Mouse (Mus musculus) cerebellum, adult 11 months (tissue): Measurements from ENCODE around the gene Dtx2.
"Not testable (repeated sequence)": the region's sequence is repeated elsewhere in the genome, so short reads cannot be mapped to it uniquely, and the experiment has no call there.

Source experiments
- DNase-seq: peaks from one replicate; pipeline ENCODE4 v3.0.0; 2022

The Dtx2 gene

GRCm38 (mm10) chr5:136027612-136028311 lies 33.2 kb downstream of the Dtx2 start:
- DNase-seq, result no peak

GRCm38 (mm10) chr5:136034868-136035267 lies 40.3 kb downstream of the Dtx2 start:
- DNase-seq, result no peak

- DNase-seq, result no peak
Observed at GRCm38 (mm10) chr5:136035285-136035684, 40.7 kb downstream of the Dtx2 start.

- no peak for DNase-seq
Observed at GRCm38 (mm10) chr5:136036667-136037066, 42.1 kb downstream of the Dtx2 start.

GRCm38 (mm10) chr5:136038258-136039214 lies 43.9 kb downstream of the Dtx2 start, which contains the start of gene Upk3b:
Upk3b (plus strand) TSS chr5:136038496.
- no peak for DNase-seq

GRCm38 (mm10) chr5:136040210-136040609 lies 45.6 kb downstream of the Dtx2 start:
- no peak for DNase-seq

- DNase-seq, result no peak
Observed at GRCm38 (mm10) chr5:136041260-136041659, 46.7 kb downstream of the Dtx2 start.

- no peak for DNase-seq
Observed at GRCm38 (mm10) chr5:136041666-136042065, 47.1 kb downstream of the Dtx2 start.

GRCm38 (mm10) chr5:136044865-136045264 lies 50.3 kb downstream of the Dtx2 start:
- no peak for DNase-seq

- DNase-seq, result no peak
Observed at GRCm38 (mm10) chr5:136045408-136045807, 50.8 kb downstream of the Dtx2 start.

- peak; percentile 70 for DNase-seq
Observed at GRCm38 (mm10) chr5:136045987-136046386, 51.4 kb downstream of the Dtx2 start.

- DNase-seq, result not testable (repeated sequence)
Observed at GRCm38 (mm10) chr5:136048541-136048940, 53.9 kb downstream of the Dtx2 start.

- DNase-seq, result no peak
Observed at GRCm38 (mm10) chr5:136049926-136050325, 55.3 kb downstream of the Dtx2 start.

- no peak for DNase-seq
Observed at GRCm38 (mm10) chr5:136051231-136052085, 56.9 kb downstream of the Dtx2 start.

- DNase-seq, result no peak
Observed at GRCm38 (mm10) chr5:136052861-136053655, 58.5 kb downstream of the Dtx2 start.

GRCm38 (mm10) chr5:136054301-136055077 lies 59.9 kb downstream of the Dtx2 start, which contains the start of gene Upk3bl:
Upk3bl (plus strand) TSS chr5:136054492.
- no peak for DNase-seq

GRCm38 (mm10) chr5:136056062-136056461 lies 61.5 kb downstream of the Dtx2 start:
- DNase-seq, result no peak

GRCm38 (mm10) chr5:136057085-136057484 lies 62.5 kb downstream of the Dtx2 start:
- no peak for DNase-seq

- peak; percentile 59 for DNase-seq
Observed at GRCm38 (mm10) chr5:136061567-136061966, 67.0 kb downstream of the Dtx2 start.

GRCm38 (mm10) chr5:136063920-136064319 lies 69.3 kb downstream of the Dtx2 start:
- DNase-seq, result no peak
